Mouse (Mus musculus) stomach, postnatal 0 days (tissue): Measurements from ENCODE around the gene Col5a1. TPM values are rescaled to one million over a fixed set of nuclear protein-coding genes. Genes with fewer than 3 reads are reported as not detected.
A peak's percentile ranks its signal among the peaks of the same experiment; 100 is the strongest.

Experiments
- ATAC-seq: fragments of 200-750 bp; cut with Nextera tagmentation; 2 replicates; pipeline ENCODE4 v1.8.0; 2017; ENCODE audit not compliant: low FRiP score, low TSS enrichment
- DNase-seq: peaks from one replicate; pipeline ENCODE4 v3.0.0-alpha.2; 2016; ENCODE audit warnings: low spot score
- H3K27ac ChIP-seq: fragments of 300-500 bp; sonication (generic); replicated peaks from 2 replicates; pipeline ENCODE4 v1.5.1; 2014; ENCODE audit warnings: mild to moderate bottlenecking, control low read depth
- H3K27me3 ChIP-seq: fragments of 300-500 bp; sonication (generic); 2 replicates; pipeline ENCODE4 v1.6.1; 2014; ENCODE audit warnings: low read length; ENCODE audit not compliant: control insufficient read depth, insufficient read depth
- H3K36me3 ChIP-seq: fragments of 300-500 bp; sonication (generic); 2 replicates; pipeline ENCODE4 v1.6.1; 2014; ENCODE audit warnings: low read length, mixed read lengths; ENCODE audit not compliant: control insufficient read depth, insufficient read depth
- H3K4me1 ChIP-seq: fragments of 300-500 bp; sonication (generic); replicated peaks from 2 replicates; pipeline ENCODE4 v1.6.1; 2014; ENCODE audit warnings: antibody characterized with exemption; ENCODE audit not compliant: control insufficient read depth, insufficient read depth
- H3K4me2 ChIP-seq: fragments of 300-500 bp; sonication (generic); replicated peaks from 2 replicates; pipeline ENCODE4 v1.6.1; 2014; ENCODE audit warnings: low read depth, mild to moderate bottlenecking, control low read depth, moderate library complexity
- H3K4me3 ChIP-seq: fragments of 300-500 bp; sonication (generic); 2 replicates; pipeline ENCODE4 v1.5.1; 2014; ENCODE audit warnings: low read depth, low read length, control low read depth
- H3K9ac ChIP-seq: fragments of 300-500 bp; sonication (generic); 2 replicates; pipeline ENCODE4 v1.6.1; 2014; ENCODE audit warnings: mild to moderate bottlenecking, low read length, control low read depth, mixed read lengths
- H3K9me3 ChIP-seq: fragments of 300-500 bp; sonication (generic); 2 replicates; pipeline ENCODE4 v1.6.1; 2016; ENCODE audit warnings: low read length; ENCODE audit not compliant: control insufficient read depth
- CTCF ChIP-seq: IDR thresholded peaks from 2 replicates; pipeline ENCODE4 v1.5.1; 2016; ENCODE audit warnings: antibody characterized with exemption, low read depth, mild to moderate bottlenecking, moderate library complexity
- EP300 ChIP-seq: optimal IDR thresholded peaks from 2 replicates; pipeline ENCODE3; 2016; ENCODE audit warnings: antibody characterized with exemption
- WGBS: fragments of 180-500 bp; shearing (Covaris S2); extraction: QIAGEN DNeasy Blood & Tissue Kit; methylation state at CpG from one replicate; pipeline ENCODE4 v1.1.7; 2014; 5-methylcytosine and 5-hydroxymethylcytosine counted together
- polyA plus RNA-seq: library from polyadenylated mRNA; unstranded; fragments of >200 nt; fragmentation: Nextera tagmentation; extraction: Ambion mirVana; gene quantifications from 2 replicates; pipeline ENCODE4 v1.2.1, GENCODE M21; 2015

Gene Col5a1
- polyA plus RNA-seq, 1 experiment from 2014 or later: 69.2 TPM

- H3K4me2 ChIP-seq: no peak overlapping the region
- no peak for TF ChIP-seq CTCF
- no peak for TF ChIP-seq EP300
- no peaks in the 10 kb centered on the region for H3K9me3 ChIP-seq
- H3K4me1 ChIP-seq: no peaks in the 10 kb centered on the region
- H3K27ac ChIP-seq: no peak overlapping the region
- H3K4me3 ChIP-seq: no peak overlapping the region
- no peak for DNase-seq
- 86% methylated on average over 7 of the region's 7 CpGs for WGBS
- no peak overlapping the region for H3K9ac ChIP-seq
- no peaks in the 10 kb centered on the region for H3K36me3 ChIP-seq
- ATAC-seq: no peak
- H3K27me3 ChIP-seq: no peaks in the 10 kb centered on the region
Observed at GRCm38 (mm10) chr2:28075616-28076187, 189.5 kb downstream of the Col5a1 start.

GRCm38 (mm10) chr2:28084768-28085167 is 198.5 kb downstream of the Col5a1 start, which contains the start of gene Fcnb:
Gene Fcnb, minus strand, starts transcription at chr2:28084885.
- 80% methylated on average over 3 of the region's 3 CpGs for WGBS
- no peaks in the 10 kb centered on the region for H3K4me1 ChIP-seq

GRCm38 (mm10) chr2:28086112-28086511 is 199.9 kb downstream of the Col5a1 start:
- 74% methylated on average over 10 of the region's 10 CpGs for WGBS
- Histone ChIP-seq H3K4me2 (no peak overlapping the region), H3K9me3 (no peaks in the 10 kb centered on the region), H3K4me3 (no peak overlapping the region), H3K9ac (no peak overlapping the region), H3K4me1 (no peaks in the 10 kb centered on the region), H3K36me3 (no peaks in the 10 kb centered on the region), H3K27ac (no peak overlapping the region), H3K27me3 (no peaks in the 10 kb centered on the region)
- ATAC-seq (no peak), DNase-seq (no peak)
- TF ChIP-seq EP300: no peak

More at GRCm38 (mm10) chr2:28084768-28085167, 198.5 kb downstream of the Col5a1 start, which contains the start of gene Fcnb:
- Histone ChIP-seq H3K4me3 (no peak within 1 kb of the TSS), H3K9me3 (no peaks in the 10 kb centered on the region), H3K27ac (no peak within 1 kb of the TSS), H3K36me3 (no peaks in the 10 kb centered on the region), H3K9ac (no peak within 1 kb of the TSS), H3K4me2 (no peak within 1 kb of the TSS), H3K27me3 (no peaks in the 10 kb centered on the region)
- ATAC-seq (no peak), DNase-seq (no peak)
- TF ChIP-seq CTCF (no peak), EP300 (no peak)

DNA sequence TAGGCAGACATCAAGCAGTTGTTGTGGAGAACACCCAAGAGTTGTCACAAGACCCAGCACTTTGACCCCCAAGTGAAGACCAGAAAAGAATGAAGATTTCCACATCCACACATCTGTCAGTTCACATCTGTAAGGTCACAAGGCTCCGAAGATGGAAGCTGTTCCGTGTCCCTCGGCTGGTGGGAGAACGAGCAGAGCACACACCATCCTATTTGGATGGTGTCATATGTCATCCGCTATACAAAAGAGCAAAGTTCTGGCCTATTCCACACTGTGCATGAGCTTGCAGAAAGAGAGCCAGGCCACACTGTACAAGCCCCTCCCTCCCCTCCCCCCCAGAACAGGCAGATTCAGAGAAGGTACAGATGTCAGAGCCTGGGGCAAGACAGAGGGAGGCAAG is 202.9 kb downstream of the Col5a1 start:
- H3K27ac ChIP-seq: no peak overlapping the region
- no peak overlapping the region for H3K4me3 ChIP-seq
- peak; percentile 49; the same call in 1 of the 2 replicates for ATAC-seq
- TF ChIP-seq CTCF: no peak
- no peak for TF ChIP-seq EP300
- no peaks in the 10 kb centered on the region for H3K9me3 ChIP-seq
- no peaks in the 10 kb centered on the region for H3K36me3 ChIP-seq
- no peak overlapping the region for H3K9ac ChIP-seq
- no peaks in the 10 kb centered on the region for H3K27me3 ChIP-seq
- WGBS: 32% methylated on average over 5 of the region's 5 CpGs
- no peaks in the 10 kb centered on the region for H3K4me1 ChIP-seq
- no peak overlapping the region for H3K4me2 ChIP-seq
- no peak for DNase-seq

Other genes with a start within 250 kb of the Col5a1 start
- gene Rxra, start 210.0 kb upstream of the Col5a1 start, polyA plus RNA-seq: 8.7 and 10.5 TPM in 2 replicates
- gene Fcnb, start 198.5 kb downstream of the Col5a1 start, polyA plus RNA-seq: 0.13 and 0.41 TPM in 2 replicates